Mouse (Mus musculus): ENCODE results near the gene 9130008F23Rik. TPM values are rescaled to one million over a fixed set of nuclear protein-coding genes. Genes with fewer than 3 reads are reported as not detected.
A peak's percentile ranks its signal among the peaks of the same experiment; 100 is the strongest.

The 9130008F23Rik gene
- polyA plus RNA-seq, 2 experiments: 0.08 to 0.55 TPM

GRCm38 (mm10) chr17:40903345-40903744 lies 23.0 kb upstream of the 9130008F23Rik start:
- H3K36me3 ChIP-seq (replicated peaks; ENCODE audit: control insufficient read depth, insufficient read depth, low read depth): no peaks in the 10 kb centered on the region
- H3K4me1 ChIP-seq (replicated peaks; ENCODE audit: control insufficient read depth in 2 of 2, insufficient read depth in 2 of 2, low read length in 1 of 2): peaks cover 0 to 12% of the 10 kb centered on the region in 2 experiments; a peak in 2 of 4 replicates
- H3K9ac ChIP-seq (replicated peaks): no peak overlapping the region
- H3K4me2 ChIP-seq (ENCODE audit: low read depth): no peak overlapping the region
- no peaks in the 10 kb centered on the region for H3K27me3 ChIP-seq (ENCODE audit: control insufficient read depth, insufficient read depth, low read length)
- TF ChIP-seq EP300 (IDR thresholded peaks at IDR 0.05; ENCODE audit: low read depth) (peak; percentile 37; the same call in 1 of the 2 replicates), CTCF (IDR thresholded peaks at IDR 0.05; ENCODE audit: low read depth) (no peak)
- DNase-seq (ENCODE audit: low read depth in 3 of 3, low spot score in 3 of 3): no peak
- H3K27ac ChIP-seq: no peak overlapping the region
- peak; percentile 26; the same call in 1 of the 2 replicates for ATAC-seq (ENCODE audit: insufficient read depth)
- whole genome bisulfite sequencing (ENCODE audit: insufficient replicate concordance): 9% methylated on average over 4 of the region's 4 CpGs
- no peaks in the 10 kb centered on the region for H3K9me3 ChIP-seq (ENCODE audit: control insufficient read depth, low read length)
- no peak overlapping the region for H3K4me3 ChIP-seq (ENCODE audit: insufficient read depth in 1 of 2, low read depth in 2 of 2, low read length in 2 of 2)

DNA sequence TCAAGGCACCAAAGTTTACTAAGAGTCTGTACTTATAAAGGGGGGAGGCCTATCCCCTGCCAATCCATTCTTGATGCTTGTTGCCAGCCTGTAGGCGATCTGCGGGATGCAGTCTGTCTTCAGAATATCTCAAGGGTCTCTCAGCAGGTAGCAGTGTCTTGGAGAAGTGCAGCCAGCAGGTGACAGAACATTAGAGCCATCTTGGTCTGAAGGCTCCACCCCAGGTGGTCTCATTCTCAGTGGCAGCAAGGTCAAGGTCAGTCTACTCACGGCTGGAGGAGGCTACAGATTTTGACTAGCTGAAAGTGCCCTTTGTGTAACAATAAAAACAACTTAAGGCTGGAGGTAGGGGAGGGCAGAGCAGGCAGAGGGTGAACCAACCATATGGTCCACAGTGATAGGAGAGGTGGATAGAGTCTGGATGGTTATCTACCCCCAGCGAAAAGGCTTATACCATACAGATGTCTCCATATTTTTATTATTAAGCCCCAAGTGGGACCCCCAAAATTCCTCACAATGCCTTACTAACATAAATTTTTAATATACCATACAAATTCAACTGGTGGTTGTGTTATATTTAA lies 19.5 kb upstream of the 9130008F23Rik start:
- 33% methylated on average over 4 of the region's 4 CpGs for WGBS (ENCODE audit: insufficient replicate concordance)

DNA sequence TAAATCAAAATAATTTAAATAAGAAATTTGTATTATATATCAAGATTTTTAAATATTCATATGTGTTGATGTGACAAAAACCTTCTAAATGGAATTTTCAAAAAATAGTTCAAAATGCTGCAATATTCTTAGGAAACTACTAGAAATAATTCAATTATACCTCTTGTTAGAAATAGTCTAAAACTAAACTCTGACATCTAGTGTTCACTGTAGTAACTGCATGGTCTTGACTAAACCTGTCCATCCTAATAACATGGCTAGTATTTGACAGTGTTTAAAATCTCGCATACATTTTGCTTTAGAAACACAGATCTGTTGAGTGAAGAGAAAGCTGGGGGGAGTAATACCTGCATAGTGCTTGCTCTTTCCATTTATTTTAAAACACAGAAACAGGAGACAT lies 16.5 kb upstream of the 9130008F23Rik start:
- Histone ChIP-seq H3K36me3 (replicated peaks; ENCODE audit: control insufficient read depth, insufficient read depth, low read depth) (no peaks in the 10 kb centered on the region), H3K4me1 (replicated peaks; ENCODE audit: control insufficient read depth in 2 of 2, insufficient read depth in 2 of 2, low read length in 1 of 2) (peaks cover 0 to 6% of the 10 kb centered on the region in 2 experiments; a peak in 2 of 4 replicates), H3K27me3 (ENCODE audit: control insufficient read depth, insufficient read depth, low read length) (no peaks in the 10 kb centered on the region), H3K4me3 (ENCODE audit: insufficient read depth in 1 of 2, low read depth in 2 of 2, low read length in 2 of 2) (no peak overlapping the region), H3K27ac (no peak overlapping the region), H3K9ac (replicated peaks) (no peak overlapping the region), H3K4me2 (ENCODE audit: low read depth) (no peak overlapping the region), H3K9me3 (ENCODE audit: control insufficient read depth, low read length) (no peaks in the 10 kb centered on the region)
- 57% methylated on average over 1 of the region's 1 CpGs for WGBS (ENCODE audit: insufficient replicate concordance)
- TF ChIP-seq EP300 (IDR thresholded peaks at IDR 0.05; ENCODE audit: low read depth): no peak
- peak; percentile 51; the same call in 1 of the 2 replicates for TF ChIP-seq CTCF (IDR thresholded peaks at IDR 0.05; ENCODE audit: low read depth)
- DNase-seq (ENCODE audit: low read depth in 3 of 3, low spot score in 3 of 3): peak in 1 of 3 experiments; percentile 7
- ATAC-seq (ENCODE audit: insufficient read depth): no peak

More for the DNA sequence above, 19.5 kb upstream of the 9130008F23Rik start:
- no peak overlapping the region for H3K4me2 ChIP-seq (ENCODE audit: low read depth)
- no peaks in the 10 kb centered on the region for H3K9me3 ChIP-seq (ENCODE audit: control insufficient read depth, low read length)
- peaks cover 0 to 11% of the 10 kb centered on the region in 2 experiments; a peak in 2 of 4 replicates for H3K4me1 ChIP-seq (replicated peaks; ENCODE audit: control insufficient read depth in 2 of 2, insufficient read depth in 2 of 2, low read length in 1 of 2)
- H3K9ac ChIP-seq (replicated peaks): no peak overlapping the region
- no peak overlapping the region for H3K4me3 ChIP-seq (ENCODE audit: insufficient read depth in 1 of 2, low read depth in 2 of 2, low read length in 2 of 2)
- H3K27me3 ChIP-seq (ENCODE audit: control insufficient read depth, insufficient read depth, low read length): no peaks in the 10 kb centered on the region
- no peak overlapping the region for H3K27ac ChIP-seq
- ATAC-seq (ENCODE audit: insufficient read depth) (peak; percentile 73), DNase-seq (ENCODE audit: low read depth in 3 of 3, low spot score in 3 of 3) (no peak)
- TF ChIP-seq CTCF (IDR thresholded peaks at IDR 0.05; ENCODE audit: low read depth) (no peak), EP300 (IDR thresholded peaks at IDR 0.05; ENCODE audit: low read depth) (peak; percentile 36; the same call in 1 of the 2 replicates)
- H3K36me3 ChIP-seq (replicated peaks; ENCODE audit: control insufficient read depth, insufficient read depth, low read depth): no peaks in the 10 kb centered on the region

DNA sequence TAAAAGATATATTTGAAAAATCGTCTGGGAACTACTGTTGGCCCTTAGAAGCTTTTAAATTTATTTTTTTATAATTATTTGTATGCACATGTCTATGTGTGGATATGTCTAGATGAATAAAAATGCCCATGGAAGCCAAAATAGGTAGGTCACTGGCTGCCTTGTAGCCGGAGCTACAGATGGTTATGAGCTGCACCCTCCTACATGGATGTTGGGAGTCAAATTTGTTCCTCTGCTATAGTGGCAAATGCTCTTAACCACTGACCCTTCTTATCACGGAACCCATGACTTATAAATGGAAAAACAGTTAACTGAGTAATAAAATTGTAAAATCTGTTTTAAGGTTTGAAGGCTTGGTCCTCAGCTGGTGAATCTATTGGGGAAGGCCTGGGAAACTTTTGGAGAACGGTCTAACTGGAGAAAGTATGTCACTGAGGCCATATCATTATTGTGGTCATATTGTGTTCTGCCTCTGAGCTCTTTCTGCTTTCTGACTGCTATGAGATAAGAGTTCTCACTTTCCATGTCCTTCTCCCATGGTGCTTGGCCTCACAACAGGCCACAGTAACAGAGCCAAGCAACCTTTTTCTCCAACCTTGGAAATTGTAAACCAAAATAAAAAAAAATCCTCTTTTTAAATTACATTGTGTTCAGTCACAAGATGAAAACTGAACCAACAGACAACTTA lies 7.6 kb upstream of the 9130008F23Rik start:
- H3K27me3 ChIP-seq (ENCODE audit: control insufficient read depth, insufficient read depth, low read length): no peaks in the 10 kb centered on the region
- no peak overlapping the region for H3K4me2 ChIP-seq (ENCODE audit: low read depth)
- H3K27ac ChIP-seq: no peak overlapping the region
- H3K4me1 ChIP-seq (replicated peaks; ENCODE audit: control insufficient read depth in 2 of 2, insufficient read depth in 2 of 2, low read length in 1 of 2): peaks cover 0 to 5% of the 10 kb centered on the region in 2 experiments; a peak in 1 of 4 replicates
- H3K4me3 ChIP-seq (ENCODE audit: insufficient read depth in 1 of 2, low read depth in 2 of 2, low read length in 2 of 2): no peak overlapping the region
- TF ChIP-seq EP300 (IDR thresholded peaks at IDR 0.05; ENCODE audit: low read depth) (no peak), CTCF (IDR thresholded peaks at IDR 0.05; ENCODE audit: low read depth) (no peak)
- WGBS (ENCODE audit: insufficient replicate concordance): 30% methylated on average over 4 of the region's 4 CpGs
- H3K36me3 ChIP-seq (replicated peaks; ENCODE audit: control insufficient read depth, insufficient read depth, low read depth): no peaks in the 10 kb centered on the region
- ATAC-seq (ENCODE audit: insufficient read depth) (peak; percentile 72; the same call in 1 of the 2 replicates), DNase-seq (ENCODE audit: low read depth in 3 of 3, low spot score in 3 of 3) (no peak)
- H3K9ac ChIP-seq (replicated peaks): no peak overlapping the region
- H3K9me3 ChIP-seq (ENCODE audit: control insufficient read depth, low read length): no peaks in the 10 kb centered on the region

DNA sequence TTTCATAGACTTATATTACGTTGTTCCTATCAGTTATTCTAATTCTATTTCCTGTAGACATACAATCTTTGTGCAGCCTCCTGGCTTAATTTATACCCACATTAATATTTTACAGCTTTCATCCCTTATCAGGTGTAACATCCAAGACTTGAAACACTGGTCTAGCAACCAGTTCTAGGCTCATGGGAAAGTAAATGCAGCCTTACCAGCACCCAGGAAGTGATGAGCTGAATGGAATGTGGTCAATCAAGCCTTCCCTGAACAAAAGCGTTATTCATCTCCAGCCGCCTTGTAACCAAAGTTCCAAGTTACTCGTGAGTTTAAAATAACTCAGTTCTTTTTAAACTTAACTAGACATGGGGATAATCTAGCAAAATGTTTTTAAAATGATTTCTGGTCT lies 4.8 kb upstream of the 9130008F23Rik start:
- no peaks in the 10 kb centered on the region for H3K9me3 ChIP-seq (ENCODE audit: control insufficient read depth, low read length)
- H3K27me3 ChIP-seq (ENCODE audit: control insufficient read depth, insufficient read depth, low read length): no peaks in the 10 kb centered on the region
- H3K4me3 ChIP-seq (ENCODE audit: insufficient read depth in 1 of 2, low read depth in 2 of 2, low read length in 2 of 2): no peak overlapping the region
- H3K4me1 ChIP-seq (replicated peaks; ENCODE audit: control insufficient read depth in 2 of 2, insufficient read depth in 2 of 2, low read length in 1 of 2): peaks cover 0 to 5% of the 10 kb centered on the region in 2 experiments; a peak in 1 of 4 replicates
- no peak for TF ChIP-seq EP300 (IDR thresholded peaks at IDR 0.05; ENCODE audit: low read depth)
- no peak for TF ChIP-seq CTCF (IDR thresholded peaks at IDR 0.05; ENCODE audit: low read depth)
- H3K9ac ChIP-seq (replicated peaks): no peak overlapping the region
- no peaks in the 10 kb centered on the region for H3K36me3 ChIP-seq (replicated peaks; ENCODE audit: control insufficient read depth, insufficient read depth, low read depth)
- DNase-seq (ENCODE audit: low read depth in 3 of 3, low spot score in 3 of 3): no peak
- H3K27ac ChIP-seq: no peak overlapping the region
- ATAC-seq (ENCODE audit: insufficient read depth): no peak
- H3K4me2 ChIP-seq (ENCODE audit: low read depth): no peak overlapping the region
- WGBS (ENCODE audit: insufficient replicate concordance): 69% methylated on average over 4 of the region's 4 CpGs

Data from liver, embryonic 14.5 days (tissue).